Mouse (Mus musculus) layer of hippocampus, adult 18-20 months (tissue): ENCODE data around the gene Bmpr1a. TPM values are rescaled to one million over a fixed set of nuclear protein-coding genes. Genes with fewer than 3 reads are reported as not detected.

Experiments used
- total RNA-seq, 2 experiments: library from RNA; stranded (reverse); gene quantifications; 2 replicates each; pipeline ENCODE4 v1.2.3; 2021

Gene Bmpr1a
- total RNA-seq, 2 experiments from 2014 or later, result 35.9 to 38.5 TPM

Other genes with a start within 250 kb of the Bmpr1a start
- gene Shld2, start 192.8 kb downstream of the Bmpr1a start, total RNA-seq, result 10 to 100 TPM; 12.2 to 13.4 TPM
- gene Glud1, start 192.6 kb downstream of the Bmpr1a start, total RNA-seq, result 100 to 1,000 TPM; 279 to 296 TPM
- not detected for gene Fam25c, start 147.9 kb downstream of the Bmpr1a start, total RNA-seq
- 1 to 10 TPM; 6.8 to 7.1 TPM for gene Sncg, start 128.6 kb downstream of the Bmpr1a start, total RNA-seq
- 1 to 10 TPM; 3.1 to 3.3 TPM for gene Mmrn2, start 127.9 kb downstream of the Bmpr1a start, total RNA-seq
- not detected for gene 9230112D13Rik, start 19.5 kb upstream of the Bmpr1a start, total RNA-seq
- 1 to 10 TPM; 3.5 to 4.1 TPM for gene Ldb3, start 85.3 kb upstream of the Bmpr1a start, total RNA-seq
- gene Opn4, start 96.8 kb upstream of the Bmpr1a start, total RNA-seq, result not detected
- gene Wapl, start 170.6 kb upstream of the Bmpr1a start, total RNA-seq, result 10 to 100 TPM; 51.2 to 52.8 TPM